Mouse (Mus musculus) thymus, postnatal 10 days (tissue): ENCODE measurements at regions not wholly inside any gene's neighbourhood (a gene's known extent, or its start where the extent isn't known, plus 50 kb on each side); places are given as distances from the start of the nearest gene placed in this dataset.

Experiments
- DNase-seq, 2 experiments: peaks; one replicate each; pipeline ENCODE4 v3.0.0; 2021; ENCODE audit warnings: low spot score in 2 of 2

GRCm38 (mm10) chr11:45174811-45175798, 558.0 kb downstream of the Ebf1 start:
- no peak for DNase-seq

- DNase-seq, result no peak
Observed at GRCm38 (mm10) chr11:45176971-45177370, 559.9 kb downstream of the Ebf1 start.

- no peak for DNase-seq
Observed at GRCm38 (mm10) chr11:45178036-45178435, 560.9 kb downstream of the Ebf1 start.

GRCm38 (mm10) chr11:45179019-45179418, 561.9 kb downstream of the Ebf1 start:
- DNase-seq, result no peak

GRCm38 (mm10) chr11:45190601-45191370, 573.7 kb downstream of the Ebf1 start:
- no peak for DNase-seq

- DNase-seq, result no peak
Observed at GRCm38 (mm10) chr11:45191392-45192189, 574.5 kb downstream of the Ebf1 start.

- DNase-seq, result no peak
Observed at GRCm38 (mm10) chr11:45193319-45193718, 576.2 kb downstream of the Ebf1 start.

GRCm38 (mm10) chr11:45199520-45199919, 582.4 kb downstream of the Ebf1 start:
- no peak for DNase-seq

GRCm38 (mm10) chr11:45200714-45201405, 583.7 kb downstream of the Ebf1 start:
- no peak for DNase-seq

- no peak for DNase-seq
Observed at GRCm38 (mm10) chr11:45203446-45203845, 586.3 kb downstream of the Ebf1 start.

- no peak for DNase-seq
Observed at GRCm38 (mm10) chr11:45206611-45207525, 589.8 kb downstream of the Ebf1 start.

GRCm38 (mm10) chr11:45214096-45214495, 597.0 kb downstream of the Ebf1 start:
- peak in 1 of 2 experiments; percentile 8 for DNase-seq

GRCm38 (mm10) chr11:45216942-45217474, 599.9 kb downstream of the Ebf1 start:
- DNase-seq, result no peak

GRCm38 (mm10) chr11:45219239-45219638, 602.1 kb downstream of the Ebf1 start:
- no peak for DNase-seq

- DNase-seq, result no peak
Observed at GRCm38 (mm10) chr11:45222021-45222420, 604.9 kb downstream of the Ebf1 start.

- no peak for DNase-seq
Observed at GRCm38 (mm10) chr11:45235476-45236412, 616.1 kb upstream of the Clint1 start.

GRCm38 (mm10) chr11:45237056-45237455, 614.8 kb upstream of the Clint1 start:
- no peak for DNase-seq

GRCm38 (mm10) chr11:45239044-45239443, 612.8 kb upstream of the Clint1 start:
- DNase-seq, result no peak

GRCm38 (mm10) chr11:45240419-45240818, 611.4 kb upstream of the Clint1 start:
- DNase-seq, result no peak
